Mouse (Mus musculus): Measurements from ENCODE around the gene Cyp2c55.

The Cyp2c55 gene

DNA sequence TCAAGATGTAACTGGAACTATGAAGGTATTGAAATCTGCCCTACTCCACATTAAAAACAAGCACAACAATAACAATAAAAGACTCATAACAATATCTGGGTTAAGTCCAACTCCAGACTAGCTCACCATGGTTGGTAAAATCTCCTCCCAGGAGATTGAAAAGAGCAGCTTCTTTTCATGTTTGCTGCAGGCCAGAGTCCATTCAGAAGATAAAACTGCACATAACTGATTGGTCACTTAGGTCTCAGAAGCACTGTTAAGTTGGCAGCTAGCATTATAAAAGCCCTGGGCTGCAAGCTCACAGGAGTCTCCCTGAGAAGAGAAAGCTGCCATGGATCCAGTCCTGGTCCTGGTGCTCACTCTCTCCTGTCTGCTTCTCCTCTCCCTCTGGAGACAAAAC is at the start of gene Cyp2c55:
Gene Cyp2c55 (plus strand): TSS at position 305 of the 400 bp plus-strand sequence.
- in situ Hi-C loops (cut with MseI, MboI), result no loop called here

DNA sequence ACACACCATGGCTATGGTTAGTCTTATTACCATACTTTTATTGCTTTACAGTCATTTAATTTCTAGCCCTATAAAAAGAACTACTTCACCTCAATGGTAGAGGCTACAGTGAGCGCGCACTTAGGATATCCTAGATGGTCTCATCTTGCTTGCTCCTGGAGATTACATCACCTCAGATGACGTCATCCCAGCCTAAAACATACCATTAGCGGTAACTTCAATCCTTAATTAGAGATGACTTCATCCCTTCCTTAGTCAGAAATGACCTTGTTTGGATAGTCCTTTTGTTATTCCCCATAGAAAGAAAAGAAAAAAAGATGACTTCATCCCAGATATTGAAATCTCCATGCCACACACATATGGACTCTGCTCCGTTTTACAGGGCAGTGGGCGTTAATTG is 36.1 kb upstream of the Cyp2c55 start:
- in situ Hi-C loops (cut with MseI, MboI), result no loop called here

DNA sequence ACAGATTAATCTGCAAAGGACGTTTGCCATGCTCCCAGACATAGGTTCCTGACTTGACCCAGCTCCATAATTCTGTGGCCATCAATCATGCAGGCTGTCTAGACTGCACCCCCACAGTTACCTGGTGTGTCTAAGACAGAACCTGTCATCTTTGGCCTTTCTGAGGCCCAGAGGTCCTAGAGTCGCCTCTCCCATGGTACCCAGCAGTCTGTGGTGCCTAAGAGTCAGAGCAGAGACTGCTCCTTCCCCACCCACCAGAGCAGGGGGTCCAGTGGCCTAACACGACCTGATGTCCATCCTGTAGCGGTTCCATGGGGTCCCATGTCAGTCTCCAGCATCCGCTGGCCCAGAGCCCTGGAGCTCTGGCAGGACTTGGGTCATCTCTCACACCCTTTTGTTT is 34.2 kb upstream of the Cyp2c55 start:
- in situ Hi-C loops (cut with MseI, MboI), result no loop called here

DNA sequence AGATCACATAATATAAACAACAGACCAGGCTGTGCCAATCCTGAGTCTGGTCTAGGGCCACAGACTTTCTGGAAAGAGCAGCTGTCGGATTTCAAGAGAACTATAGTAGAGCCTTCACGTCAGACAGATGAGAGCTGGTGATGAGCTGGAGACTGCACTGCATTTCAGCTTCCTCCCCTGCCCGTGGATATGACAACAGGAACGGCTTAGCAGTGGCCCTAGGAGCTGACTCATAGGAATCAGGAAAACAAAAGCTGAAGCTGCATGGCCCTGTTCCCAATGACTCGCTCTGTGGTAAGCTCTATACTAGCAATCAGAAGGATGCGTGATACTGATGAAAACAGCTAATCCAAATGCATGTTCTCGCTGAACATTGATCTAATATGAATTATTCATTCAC is 33.2 kb upstream of the Cyp2c55 start:
- in situ Hi-C loops (cut with MseI, MboI), result no loop called here

DNA sequence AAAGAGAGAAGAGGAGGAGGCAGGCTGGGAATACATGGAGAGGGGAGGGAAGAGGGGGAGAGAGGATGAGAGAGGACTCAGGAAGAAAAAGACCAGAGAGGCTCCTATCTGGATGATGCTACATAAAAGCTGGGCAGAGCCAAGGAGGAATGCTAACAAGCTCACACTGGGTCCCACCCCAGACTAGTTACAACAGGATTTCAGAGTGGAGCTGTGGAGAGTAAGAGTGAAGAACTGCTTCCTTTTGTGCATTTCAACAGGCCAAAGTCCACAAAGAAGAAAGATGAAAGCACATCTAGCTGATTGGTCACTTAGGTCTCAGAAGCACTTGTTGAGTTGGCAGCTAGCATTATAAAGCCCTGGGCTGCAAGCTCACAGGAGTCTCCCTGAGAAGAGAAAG is 30.6 kb upstream of the Cyp2c55 start:
- in situ Hi-C loops (cut with MseI, MboI), result no loop called here

DNA sequence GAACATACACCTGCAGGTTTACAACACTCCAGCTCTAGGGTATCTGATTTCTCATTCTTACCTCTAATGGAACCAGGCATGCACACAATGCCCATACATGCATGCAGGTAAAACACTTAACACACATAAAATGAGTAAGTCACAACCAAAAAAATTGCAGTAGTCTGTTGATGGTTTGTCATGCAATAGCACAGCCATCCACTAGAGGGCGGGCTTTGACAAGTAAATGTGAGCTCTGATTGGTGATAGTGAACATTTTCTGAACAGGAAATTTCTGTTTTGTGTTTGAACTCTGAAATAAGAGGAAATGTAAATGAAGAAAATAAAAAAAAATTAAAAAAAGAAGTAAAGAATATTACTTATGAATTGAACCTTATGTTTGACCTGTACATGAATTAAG is 24.9 kb upstream of the Cyp2c55 start:
- in situ Hi-C loops (cut with MseI, MboI), result no loop called here

DNA sequence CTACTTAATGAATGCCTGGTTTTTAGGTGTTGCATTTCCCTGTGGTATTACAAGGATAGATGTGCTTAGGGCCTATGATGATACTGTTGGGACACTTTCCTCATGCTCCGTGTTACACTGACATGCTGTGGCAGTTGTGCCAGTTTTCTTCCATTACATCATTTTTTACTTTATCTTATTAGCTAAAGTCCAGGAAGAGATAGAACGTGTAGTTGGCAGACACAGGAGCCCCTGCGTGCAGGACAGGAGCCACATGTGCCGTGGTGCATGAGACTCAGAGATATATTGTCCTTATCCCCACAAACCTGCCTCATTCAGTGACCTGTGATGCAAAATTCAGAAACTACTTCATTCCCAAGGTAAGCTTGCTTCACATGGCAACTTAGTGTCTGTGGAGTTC is 8.6 kb upstream of the Cyp2c55 start:
- in situ Hi-C loops (cut with MseI, MboI), result no loop called here

DNA sequence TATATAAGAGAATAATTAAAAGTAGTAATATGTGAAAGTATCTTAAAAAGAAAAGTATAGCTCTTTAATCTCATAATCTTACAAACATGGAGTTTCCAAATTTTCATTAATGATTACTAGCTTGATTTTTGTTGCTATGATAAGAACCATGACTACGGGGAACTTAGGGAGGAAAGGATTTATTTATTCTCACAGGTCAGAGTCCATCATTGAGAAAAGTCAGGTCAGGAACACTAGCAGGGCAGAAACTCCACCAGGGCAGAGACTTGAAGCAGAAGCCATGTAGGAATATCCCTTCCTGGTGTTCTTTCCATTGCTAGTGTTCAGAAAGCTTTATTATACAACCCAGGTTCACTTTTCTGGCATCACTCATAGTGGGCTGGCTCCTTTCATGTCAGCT is 8.1 kb upstream of the Cyp2c55 start:
- in situ Hi-C loops (cut with MseI, MboI), result no loop called here

DNA sequence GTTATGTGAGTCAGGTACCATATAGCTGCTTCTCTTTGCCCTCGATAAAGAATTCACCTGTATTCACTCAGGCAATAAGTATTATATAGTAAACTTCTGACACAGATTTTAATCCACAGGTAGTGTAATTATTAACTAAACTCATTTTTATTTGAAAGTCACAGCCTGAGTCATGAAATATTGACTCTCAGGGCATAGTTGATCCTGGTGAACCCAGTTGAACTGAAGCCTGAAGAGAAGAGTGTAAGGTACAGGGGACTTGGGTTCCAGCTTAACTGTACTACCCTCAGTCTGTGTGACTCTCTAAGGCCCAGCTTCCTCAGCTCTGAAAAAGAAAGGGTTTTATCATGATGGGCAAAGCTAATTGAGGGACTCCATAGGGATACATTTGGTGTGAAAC is 1.7 kb upstream of the Cyp2c55 start:
- in situ Hi-C loops (cut with MseI, MboI), result no loop called here

DNA sequence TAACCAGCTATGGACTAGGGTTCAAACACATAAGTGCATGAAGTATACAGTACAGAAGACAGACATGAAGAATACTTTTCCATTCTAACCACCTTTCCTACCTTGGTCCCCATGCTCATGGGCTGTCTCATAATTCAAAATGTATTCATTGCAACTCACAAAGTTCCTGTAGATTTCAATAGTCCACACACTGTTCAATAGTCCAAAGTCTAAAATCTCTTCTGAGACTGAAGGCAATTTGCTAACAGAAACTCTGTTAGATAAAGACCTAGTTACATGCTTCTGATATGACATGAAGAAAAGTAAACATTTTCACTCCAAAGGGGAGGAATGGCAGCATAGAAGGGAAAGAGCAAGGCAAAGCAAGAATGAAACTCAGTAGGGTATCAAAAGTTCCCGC is 51.1 kb downstream of the Cyp2c55 start:
- in situ Hi-C loops (cut with MseI, MboI), result no loop called here

DNA sequence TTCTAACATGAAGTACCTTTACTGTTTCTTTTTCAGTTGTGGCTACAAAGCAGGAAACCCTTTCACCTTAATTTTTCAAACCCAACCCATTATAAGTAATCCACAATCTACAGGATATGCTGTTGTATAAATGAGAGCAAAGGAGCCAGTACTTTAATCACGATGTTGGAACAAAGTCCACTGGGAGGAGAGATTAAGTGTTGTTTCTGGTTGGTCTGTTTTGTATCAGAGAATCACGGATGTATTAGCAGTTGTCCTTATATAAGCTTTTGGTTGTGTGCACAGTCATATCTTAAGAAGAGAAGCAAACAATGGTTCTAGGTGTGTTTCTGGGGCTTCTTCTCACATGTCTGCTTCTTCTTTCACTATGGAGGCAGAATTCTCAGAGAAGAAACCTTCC is 53.9 kb downstream of the Cyp2c55 start, which contains the start of gene Cyp2c65:
Gene Cyp2c65 (plus strand): TSS at position 297 of the 400 bp plus-strand sequence.
- in situ Hi-C loops (cut with MseI, MboI), result no loop called here

Data from mouse trophoblast stem cell (cell line).